Mouse (Mus musculus): ENCODE measurements at regions not wholly inside any gene's neighbourhood (a gene's known extent, or its start where the extent isn't known, plus 50 kb on each side); places are given as distances from the start of the nearest gene placed in this dataset.

GRCm38 (mm10) chr15:97596514-97597081 lies 109.0 kb downstream of the Rpap3 start:
- TF ChIP-seq CHD2 (IDR thresholded peaks at IDR 0.05; ENCODE audit: low read length) (no peak), ZNF384 (IDR thresholded peaks at IDR 0.05; ENCODE audit: low read depth, low read length) (no peak), SMC3 (IDR thresholded peaks at IDR 0.05; ENCODE audit: low read depth, low read length) (no peak), CTCF (conservative IDR thresholded peaks at IDR 0.05 in 1 of 2, IDR thresholded peaks at IDR 0.05 in 1 of 2; ENCODE audit: low read depth in 2 of 2, low read length in 2 of 2) (no peak), MAZ (IDR thresholded peaks at IDR 0.05; ENCODE audit: low read depth, low read length) (no peak), MAX (IDR thresholded peaks at IDR 0.05; ENCODE audit: low read length) (no peak), TCF12 (IDR thresholded peaks at IDR 0.05; ENCODE audit: low read depth, low read length) (no peak), USF1 (IDR thresholded peaks at IDR 0.05; ENCODE audit: low read depth, low read length) (no peak), POLR2A (IDR thresholded peaks at IDR 0.05; ENCODE audit: low read depth, low read length) (no peak)
